Mouse (Mus musculus) MEL (cell line): Measurements from ENCODE around the gene Dusp6.

Experiments used
- ELF1 ChIP-seq: IDR thresholded peaks from 2 replicates; pipeline ENCODE4 v1.6.1; 2014; ENCODE audit warnings: low read depth, mild to moderate bottlenecking, inconsistent platforms, low read length, improper control_type of control experiment, moderate library complexity
- MAZ ChIP-seq: IDR thresholded peaks from 2 replicates; pipeline ENCODE4 v1.6.1; 2012; ENCODE audit warnings: low read depth, mild to moderate bottlenecking, inconsistent platforms, low read length, improper control_type of control experiment
- POLR2A ChIP-seq, 2 experiments: IDR thresholded peaks; 2 replicates each; pipeline ENCODE4 v1.6.1; 2011 to 2012; ENCODE audit warnings: low read length in 2 of 2, mild to moderate bottlenecking in 2 of 2, control low read depth in 1 of 2, improper control_type of control experiment in 1 of 2, low read depth in 1 of 2, moderate library complexity in 1 of 2; ENCODE audit not compliant: control insufficient read depth in 1 of 2, insufficient read depth in 1 of 2, poor library complexity in 1 of 2
- ZMIZ1 ChIP-seq: IDR thresholded peaks from 2 replicates; pipeline ENCODE4 v1.6.1; 2012; ENCODE audit warnings: low read depth, mild to moderate bottlenecking, inconsistent platforms, low read length, improper control_type of control experiment, moderate library complexity

- TF ChIP-seq ZMIZ1 (no peak), MAZ (no peak), POLR2A (IDR thresholded peaks at IDR 0.05; ENCODE audit: control insufficient read depth in 1 of 2, insufficient read depth in 1 of 2, low read depth in 1 of 2, low read length in 2 of 2, poor library complexity in 1 of 2) (no peak), ELF1 (no peak)
Measured at GRCm38 (mm10) chr10:99238537-99238936, 24.5 kb upstream of the Dusp6 start.
